Mouse (Mus musculus): ENCODE measurements at regions not wholly inside any gene's neighbourhood (a gene's known extent, or its start where the extent isn't known, plus 50 kb on each side); places are given as distances from the start of the nearest gene placed in this dataset.

- no peak for DNase-seq
Observed at GRCm38 (mm10) chr17:65193341-65193740, 347.2 kb downstream of the Tmem232 start.

GRCm38 (mm10) chr17:65192432-65193059 is 348.0 kb downstream of the Tmem232 start:
- no peak for DNase-seq

- no peak for DNase-seq
Observed at GRCm38 (mm10) chr17:65190839-65191591, 349.6 kb downstream of the Tmem232 start.

GRCm38 (mm10) chr17:65181164-65181563 is 345.3 kb upstream of the 4930583I09Rik start:
- no peak for DNase-seq

- no peak for DNase-seq
Observed at GRCm38 (mm10) chr17:65175770-65176169, 339.9 kb upstream of the 4930583I09Rik start.

- DNase-seq = no peak
Observed at GRCm38 (mm10) chr17:65174114-65174513, 338.2 kb upstream of the 4930583I09Rik start.

GRCm38 (mm10) chr17:65173236-65173635 is 337.4 kb upstream of the 4930583I09Rik start:
- no peak for DNase-seq

GRCm38 (mm10) chr17:65170691-65171090 is 334.8 kb upstream of the 4930583I09Rik start:
- DNase-seq = no peak

- DNase-seq = no peak
Observed at GRCm38 (mm10) chr17:65169981-65170617, 334.2 kb upstream of the 4930583I09Rik start.

GRCm38 (mm10) chr17:65146376-65146775 is 310.5 kb upstream of the 4930583I09Rik start:
- DNase-seq = no peak

GRCm38 (mm10) chr17:65114651-65115050 is 278.8 kb upstream of the 4930583I09Rik start:
- no peak for DNase-seq

- no peak for DNase-seq
Observed at GRCm38 (mm10) chr17:65113121-65113520, 277.2 kb upstream of the 4930583I09Rik start.

GRCm38 (mm10) chr17:65105622-65106021 is 269.8 kb upstream of the 4930583I09Rik start:
- DNase-seq = no peak

- DNase-seq = no peak
Observed at GRCm38 (mm10) chr17:65101157-65101556, 265.3 kb upstream of the 4930583I09Rik start.

GRCm38 (mm10) chr17:65082249-65082648 is 246.4 kb upstream of the 4930583I09Rik start:
- no peak for DNase-seq

- DNase-seq = no peak
Observed at GRCm38 (mm10) chr17:65081779-65082086, 245.9 kb upstream of the 4930583I09Rik start.

GRCm38 (mm10) chr17:65081072-65081778 is 245.4 kb upstream of the 4930583I09Rik start:
- no peak for DNase-seq

- DNase-seq = no peak
Observed at GRCm38 (mm10) chr17:65074878-65075277, 239.0 kb upstream of the 4930583I09Rik start.

- peak; percentile 5 for DNase-seq
Observed at GRCm38 (mm10) chr17:65071114-65071513, 235.2 kb upstream of the 4930583I09Rik start.

GRCm38 (mm10) chr17:65066135-65066534 is 230.3 kb upstream of the 4930583I09Rik start:
- no peak for DNase-seq

- no peak for DNase-seq
Observed at GRCm38 (mm10) chr17:65056059-65056458, 220.2 kb upstream of the 4930583I09Rik start.

- DNase-seq = no peak
Observed at GRCm38 (mm10) chr17:65049860-65050482, 214.1 kb upstream of the 4930583I09Rik start.

GRCm38 (mm10) chr17:65015731-65016130 is 179.9 kb upstream of the 4930583I09Rik start:
- no peak for DNase-seq
